Mouse (Mus musculus) limb, embryonic 10.5 days (tissue): ENCODE results near the gene Rnf39. TPM values are rescaled to one million over a fixed set of nuclear protein-coding genes. Genes with fewer than 3 reads are reported as not detected.

Experiments
- DNase-seq: peaks from one replicate; pipeline ENCODE4 v3.0.0-alpha.2; 2017; ENCODE audit warnings: low spot score
- H3K27ac ChIP-seq: fragments of 300-500 bp; sonication (generic); 2 replicates; pipeline ENCODE4 v1.5.1; 2016; ENCODE audit warnings: mild to moderate bottlenecking
- H3K27me3 ChIP-seq: fragments of 300-500 bp; sonication (generic); 2 replicates; pipeline ENCODE4 v1.6.1; 2016; ENCODE audit warnings: low read depth, mild to moderate bottlenecking; ENCODE audit not compliant: poor library complexity, severe bottlenecking
- H3K36me3 ChIP-seq: fragments of 300-500 bp; sonication (generic); 2 replicates; pipeline ENCODE4 v1.6.1; 2016; ENCODE audit warnings: mild to moderate bottlenecking, moderate library complexity
- H3K4me1 ChIP-seq: fragments of 300-500 bp; sonication (generic); 2 replicates; pipeline ENCODE4 v1.6.1; 2016
- H3K4me3 ChIP-seq: fragments of 300-500 bp; sonication (generic); 2 replicates; pipeline ENCODE4 v1.5.1; 2016; ENCODE audit warnings: mild to moderate bottlenecking, moderate library complexity
- H3K9me3 ChIP-seq: fragments of 300-500 bp; sonication (generic); replicated peaks from 2 replicates; pipeline ENCODE4 v1.6.1; 2016; ENCODE audit warnings: mild to moderate bottlenecking
- WGBS: fragments of 180-500 bp; shearing (Covaris S2); methylation state at CpG from one replicate; pipeline ENCODE4 v1.1.7; 2016; 5-methylcytosine and 5-hydroxymethylcytosine counted together
- polyA plus RNA-seq: library from polyadenylated mRNA; unstranded; fragments of >200 nt; fragmentation: Nextera tagmentation; extraction: Ambion mirVana; gene quantifications from 2 replicates; pipeline ENCODE4 v1.2.1, GENCODE M21; 2016

The Rnf39 gene
- polyA plus RNA-seq, 1 experiment from 2014 or later: 0.45 TPM

- peak; percentile 75 for DNase-seq
- Histone ChIP-seq H3K36me3 (peaks cover 16% of the 10 kb centered on the region), H3K4me1 (peaks cover 49% of the 10 kb centered on the region), H3K9me3 (no peaks in the 10 kb centered on the region), H3K4me3 (peak overlapping the region; percentile 60), H3K27ac (peak overlapping the region; percentile 77), H3K27me3 (peaks cover 57% of the 10 kb centered on the region)
- WGBS: 2% methylated on average over 62 of the region's 62 CpGs
Measured at GRCm38 (mm10) chr17:36947051-36947819, 4.5 kb downstream of the Rnf39 start.

GRCm38 (mm10) chr17:36948286-36948685, 5.6 kb downstream of the Rnf39 start:
- Histone ChIP-seq H3K4me1 (peaks cover 38% of the 10 kb centered on the region), H3K27me3 (peaks cover 47% of the 10 kb centered on the region), H3K9me3 (no peaks in the 10 kb centered on the region), H3K27ac (no peak overlapping the region), H3K4me3 (no peak overlapping the region), H3K36me3 (peaks cover 19% of the 10 kb centered on the region)
- DNase-seq: no peak
- WGBS: 88% methylated on average over 1 of the region's 1 CpGs

GRCm38 (mm10) chr17:36949265-36949664, 6.5 kb downstream of the Rnf39 start:
- peaks cover 28% of the 10 kb centered on the region for H3K4me1 ChIP-seq
- 94% methylated on average over 8 of the region's 8 CpGs for WGBS
- peaks cover 24% of the 10 kb centered on the region for H3K36me3 ChIP-seq
- no peaks in the 10 kb centered on the region for H3K9me3 ChIP-seq
- H3K4me3 ChIP-seq: no peak overlapping the region
- no peak overlapping the region for H3K27ac ChIP-seq
- peaks cover 37% of the 10 kb centered on the region for H3K27me3 ChIP-seq
- no peak for DNase-seq

- Histone ChIP-seq H3K36me3 (peaks cover 39% of the 10 kb centered on the region), H3K27ac (peak within 1 kb of the TSS; percentile 85), H3K27me3 (peaks cover 17% of the 10 kb centered on the region), H3K4me1 (peaks cover 25% of the 10 kb centered on the region), H3K4me3 (peak within 1 kb of the TSS; percentile 72), H3K9me3 (no peaks in the 10 kb centered on the region)
- 3% methylated on average over 36 of the region's 36 CpGs for WGBS
- peak; percentile 97 for DNase-seq
Measured at GRCm38 (mm10) chr17:36950981-36951947, 8.5 kb downstream of the Rnf39 start, which contains the start of gene Ppp1r11. Gene Ppp1r11, minus strand, starts transcription at chr17:36951741.

GRCm38 (mm10) chr17:36952631-36953030, 9.9 kb downstream of the Rnf39 start:
- Histone ChIP-seq H3K4me1 (peaks cover 17% of the 10 kb centered on the region), H3K4me3 (no peak overlapping the region), H3K27me3 (peaks cover 8% of the 10 kb centered on the region; the same call in 1 of the 2 replicates), H3K27ac (no peak overlapping the region), H3K9me3 (no peaks in the 10 kb centered on the region), H3K36me3 (peaks cover 45% of the 10 kb centered on the region)
- no peak for DNase-seq
- 91% methylated on average over 2 of the region's 2 CpGs for WGBS

GRCm38 (mm10) chr17:36953062-36953461, 10.3 kb downstream of the Rnf39 start:
- DNase-seq: no peak
- WGBS: 89% methylated on average over 1 of the region's 1 CpGs
- H3K36me3 ChIP-seq: peaks cover 45% of the 10 kb centered on the region

GRCm38 (mm10) chr17:36957999-36958743, 15.5 kb downstream of the Rnf39 start, which contains the start of the genes Znrd1 and Znrd1as:
Gene Znrd1, minus strand, starts transcription at chr17:36958559.
Gene Znrd1as, plus strand, starts transcription at chr17:36958592.
- Histone ChIP-seq H3K27me3 (no peaks in the 10 kb centered on the region), H3K36me3 (peaks cover 28% of the 10 kb centered on the region), H3K4me3 (peak within 1 kb of the TSS; percentile 81), H3K4me1 (peaks cover 12% of the 10 kb centered on the region), H3K27ac (peak within 1 kb of the TSS; percentile 90), H3K9me3 (no peaks in the 10 kb centered on the region)
- under 1% methylated on average over 46 of the region's 46 CpGs for WGBS
- DNase-seq: peak; percentile 96

More at GRCm38 (mm10) chr17:36953062-36953461, 10.3 kb downstream of the Rnf39 start:
- peaks cover 17% of the 10 kb centered on the region for H3K4me1 ChIP-seq
- no peak overlapping the region for H3K4me3 ChIP-seq
- H3K27me3 ChIP-seq: peaks cover 4% of the 10 kb centered on the region; the same call in 1 of the 2 replicates
- no peak overlapping the region for H3K27ac ChIP-seq
- H3K9me3 ChIP-seq: no peaks in the 10 kb centered on the region

GRCm38 (mm10) chr17:36958884-36959283, 16.2 kb downstream of the Rnf39 start:
- WGBS: 13% methylated on average over 12 of the region's 12 CpGs
- Histone ChIP-seq H3K4me1 (peaks cover 12% of the 10 kb centered on the region), H3K27me3 (no peaks in the 10 kb centered on the region), H3K9me3 (no peaks in the 10 kb centered on the region), H3K36me3 (peaks cover 23% of the 10 kb centered on the region), H3K4me3 (peak overlapping the region; percentile 81), H3K27ac (peak overlapping the region; percentile 90)
- no peak for DNase-seq

- H3K36me3 ChIP-seq: peaks cover 8% of the 10 kb centered on the region
- no peaks in the 10 kb centered on the region for H3K9me3 ChIP-seq
- no peak for DNase-seq
- H3K27ac ChIP-seq: no peak overlapping the region
- no peaks in the 10 kb centered on the region for H3K27me3 ChIP-seq
- no peak overlapping the region for H3K4me3 ChIP-seq
- 79% methylated on average over 1 of the region's 1 CpGs for WGBS
- H3K4me1 ChIP-seq: peaks cover 12% of the 10 kb centered on the region
Measured at GRCm38 (mm10) chr17:36961125-36961524, 18.4 kb downstream of the Rnf39 start.

GRCm38 (mm10) chr17:36966875-36967274, 24.2 kb downstream of the Rnf39 start:
- 91% methylated on average over 1 of the region's 1 CpGs for WGBS

GRCm38 (mm10) chr17:36970316-36970890, 27.7 kb downstream of the Rnf39 start:
- Histone ChIP-seq H3K27ac (no peak overlapping the region), H3K36me3 (no peaks in the 10 kb centered on the region), H3K4me1 (no peaks in the 10 kb centered on the region), H3K27me3 (no peaks in the 10 kb centered on the region), H3K9me3 (no peaks in the 10 kb centered on the region), H3K4me3 (no peak overlapping the region)
- no peak for DNase-seq
- 81% methylated on average over 14 of the region's 14 CpGs for WGBS

More at GRCm38 (mm10) chr17:36966875-36967274, 24.2 kb downstream of the Rnf39 start:
- DNase-seq: no peak
- H3K27me3 ChIP-seq: no peaks in the 10 kb centered on the region
- no peaks in the 10 kb centered on the region for H3K4me1 ChIP-seq
- no peak overlapping the region for H3K27ac ChIP-seq
- H3K9me3 ChIP-seq: no peaks in the 10 kb centered on the region
- H3K4me3 ChIP-seq: no peak overlapping the region
- no peaks in the 10 kb centered on the region for H3K36me3 ChIP-seq
